Mouse (Mus musculus): ENCODE results near the gene H2al2a. TPM values are rescaled to one million over a fixed set of nuclear protein-coding genes. Genes with fewer than 3 reads are reported as not detected.
"Not testable (repeated sequence)": the region's sequence is repeated elsewhere in the genome, so short reads cannot be mapped to it uniquely, and the experiment has no call there.

H2al2a gene
- polyA plus RNA-seq, 1 experiment from 2014 or later: not detected

DNA sequence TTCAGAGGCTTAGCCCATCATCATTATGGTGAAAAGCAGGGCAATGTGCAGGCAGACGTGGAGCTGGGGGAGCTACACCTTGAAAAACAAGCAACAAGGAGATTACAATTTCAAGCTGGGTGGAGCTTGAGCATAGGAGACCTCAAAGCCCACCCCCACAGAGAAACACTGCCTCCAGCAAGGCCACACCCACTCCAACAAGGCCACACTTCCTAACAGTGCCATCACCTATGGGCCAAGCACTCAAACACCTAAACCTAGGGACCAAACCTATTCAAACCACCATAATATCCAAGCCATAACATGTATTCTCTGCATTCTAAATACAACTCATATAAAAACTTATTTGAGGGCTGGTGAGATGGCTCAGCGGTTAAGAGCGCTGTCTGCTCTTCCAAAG is 5.5 kb upstream of the H2al2a start:
- Histone ChIP-seq H3K9me3 (no peaks in the 10 kb centered on the region), H3K4me1 (0 out of 2 replicates have a peak, but pooled peaks cover 2% of the 10 kb centered on the region), H3K36me3 (no peaks in the 10 kb centered on the region), H3K27ac (no peak overlapping the region), H3K4me2 (replicated peaks) (no peak overlapping the region), H3K27me3 (no peaks in the 10 kb centered on the region), H3K4me3 (no peak overlapping the region), H3K9ac (no peak overlapping the region)
- ATAC-seq (ENCODE audit: insufficient number of reproducible peaks, insufficient read depth, low FRiP score, low TSS enrichment): no peak
- 92% methylated on average over 3 of the region's 3 CpGs for WGBS

- Histone ChIP-seq H3K4me1 (no peaks in the 10 kb centered on the region), H3K9ac (no peak overlapping the region), H3K27ac (no peak overlapping the region), H3K4me3 (no peak overlapping the region), H3K36me3 (no peaks in the 10 kb centered on the region), H3K9me3 (no peaks in the 10 kb centered on the region), H3K4me2 (replicated peaks) (no peak overlapping the region), H3K27me3 (no peaks in the 10 kb centered on the region)
- no peak for ATAC-seq (ENCODE audit: insufficient number of reproducible peaks, insufficient read depth, low FRiP score, low TSS enrichment)
Observed at GRCm38 (mm10) chr2:17989562-17989961, 7.2 kb downstream of the H2al2a start.

DNA sequence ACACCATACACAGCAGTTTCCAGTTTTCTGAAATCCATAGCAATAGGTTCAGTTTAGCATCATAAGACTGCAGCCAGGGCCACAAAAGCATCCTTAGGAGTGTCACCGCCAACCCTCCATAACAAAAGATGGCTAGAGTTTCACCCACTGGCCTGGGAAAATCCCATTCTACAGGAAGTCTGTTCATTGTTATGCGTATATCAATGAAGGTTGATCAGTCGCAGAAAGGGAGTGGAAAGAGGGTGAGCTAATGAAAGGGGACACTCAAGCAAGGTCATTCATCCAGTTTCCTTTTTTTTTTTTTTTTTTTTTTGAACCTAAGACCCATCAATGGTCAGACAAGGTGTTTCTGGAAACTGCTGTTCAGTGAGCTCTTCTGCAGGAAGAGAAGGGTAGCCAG is 7.6 kb downstream of the H2al2a start:
- H3K36me3 ChIP-seq: no peaks in the 10 kb centered on the region
- H3K27me3 ChIP-seq: no peaks in the 10 kb centered on the region
- no peak overlapping the region for H3K27ac ChIP-seq
- no peak overlapping the region for H3K9ac ChIP-seq
- ATAC-seq (ENCODE audit: insufficient number of reproducible peaks, insufficient read depth, low FRiP score, low TSS enrichment): no peak
- no peak overlapping the region for H3K4me3 ChIP-seq
- H3K4me2 ChIP-seq (replicated peaks): no peak overlapping the region
- no peaks in the 10 kb centered on the region for H3K9me3 ChIP-seq
- no peaks in the 10 kb centered on the region for H3K4me1 ChIP-seq
- 65% methylated on average over 3 of the region's 3 CpGs for WGBS

DNA sequence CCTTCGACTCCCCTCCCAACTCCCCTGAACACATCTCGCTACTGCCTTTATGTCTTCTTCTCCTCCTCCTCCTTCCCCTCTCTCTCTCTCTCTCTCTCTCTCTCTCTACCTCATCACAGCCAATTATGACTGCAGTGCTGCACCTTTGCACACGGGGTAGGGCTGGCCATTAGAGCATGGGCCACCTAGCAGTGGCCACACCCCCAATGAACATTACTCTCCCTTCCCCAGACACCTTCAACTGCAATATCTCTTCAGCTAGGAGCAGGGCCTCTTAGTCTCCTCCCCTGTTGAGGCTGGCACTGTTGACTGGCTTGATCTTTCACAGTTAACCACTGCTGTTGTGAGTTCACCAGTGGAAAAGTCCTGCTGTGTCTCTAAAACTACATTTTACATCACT is 10.1 kb downstream of the H2al2a start:
- no peak overlapping the region for H3K27ac ChIP-seq
- no peaks in the 10 kb centered on the region for H3K9me3 ChIP-seq
- 84% methylated on average over 3 of the region's 3 CpGs for WGBS
- H3K4me3 ChIP-seq: no peak overlapping the region
- H3K27me3 ChIP-seq: no peaks in the 10 kb centered on the region
- ATAC-seq (ENCODE audit: insufficient number of reproducible peaks, insufficient read depth, low FRiP score, low TSS enrichment): no peak
- no peak overlapping the region for H3K4me2 ChIP-seq (replicated peaks)
- no peaks in the 10 kb centered on the region for H3K36me3 ChIP-seq
- no peak overlapping the region for H3K9ac ChIP-seq
- H3K4me1 ChIP-seq: no peaks in the 10 kb centered on the region

- no peaks in the 10 kb centered on the region for H3K27me3 ChIP-seq
- WGBS: 94% methylated on average over 3 of the region's 3 CpGs
- H3K4me2 ChIP-seq (replicated peaks): no peak overlapping the region
- H3K36me3 ChIP-seq: no peaks in the 10 kb centered on the region
- no peaks in the 10 kb centered on the region for H3K4me1 ChIP-seq
- no peaks in the 10 kb centered on the region for H3K9me3 ChIP-seq
- H3K4me3 ChIP-seq: no peak overlapping the region
- no peak overlapping the region for H3K9ac ChIP-seq
- ATAC-seq (ENCODE audit: insufficient number of reproducible peaks, insufficient read depth, low FRiP score, low TSS enrichment): no peak
- no peak overlapping the region for H3K27ac ChIP-seq
Observed at GRCm38 (mm10) chr2:17984774-17985173, 12.0 kb downstream of the H2al2a start.

- no peak overlapping the region for H3K4me2 ChIP-seq (replicated peaks)
- no peak overlapping the region for H3K27ac ChIP-seq
- no peaks in the 10 kb centered on the region for H3K27me3 ChIP-seq
- H3K9ac ChIP-seq: no peak overlapping the region
- no peaks in the 10 kb centered on the region for H3K4me1 ChIP-seq
- no peaks in the 10 kb centered on the region for H3K9me3 ChIP-seq
- 85% methylated on average over 1 of the region's 1 CpGs for WGBS
- no peaks in the 10 kb centered on the region for H3K36me3 ChIP-seq
- ATAC-seq (ENCODE audit: insufficient number of reproducible peaks, insufficient read depth, low FRiP score, low TSS enrichment): no peak
- no peak overlapping the region for H3K4me3 ChIP-seq
Observed at GRCm38 (mm10) chr2:17982747-17983146, 14.0 kb downstream of the H2al2a start.

DNA sequence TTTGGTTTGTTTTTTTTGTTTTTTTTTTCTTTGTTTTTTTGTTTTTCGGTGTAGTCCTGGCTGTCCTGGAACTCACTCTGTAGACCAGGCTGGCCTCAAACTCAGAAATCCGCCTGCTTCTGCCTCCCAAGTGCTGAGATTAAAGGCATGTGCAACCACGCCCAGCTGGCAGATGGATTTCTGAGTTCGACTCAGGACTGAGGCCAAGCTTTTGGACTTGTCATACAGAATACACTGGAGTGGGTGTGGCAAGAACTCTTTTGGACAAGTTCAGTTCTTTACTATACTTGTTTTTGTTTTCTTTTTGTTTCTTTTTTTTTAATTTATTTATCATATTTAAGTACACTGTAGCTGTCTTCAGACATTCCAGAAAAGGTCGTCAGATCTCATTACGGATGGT is 18.1 kb downstream of the H2al2a start:
- Histone ChIP-seq H3K27ac (no peak overlapping the region), H3K27me3 (no peaks in the 10 kb centered on the region), H3K9ac (no peak overlapping the region), H3K4me2 (replicated peaks) (no peak overlapping the region), H3K4me1 (0 out of 2 replicates have a peak, but pooled peaks cover 5% of the 10 kb centered on the region), H3K36me3 (no peaks in the 10 kb centered on the region), H3K4me3 (no peak overlapping the region), H3K9me3 (no peaks in the 10 kb centered on the region)
- WGBS: 93% methylated on average over 6 of the region's 6 CpGs
- ATAC-seq (ENCODE audit: insufficient number of reproducible peaks, insufficient read depth, low FRiP score, low TSS enrichment): no peak

DNA sequence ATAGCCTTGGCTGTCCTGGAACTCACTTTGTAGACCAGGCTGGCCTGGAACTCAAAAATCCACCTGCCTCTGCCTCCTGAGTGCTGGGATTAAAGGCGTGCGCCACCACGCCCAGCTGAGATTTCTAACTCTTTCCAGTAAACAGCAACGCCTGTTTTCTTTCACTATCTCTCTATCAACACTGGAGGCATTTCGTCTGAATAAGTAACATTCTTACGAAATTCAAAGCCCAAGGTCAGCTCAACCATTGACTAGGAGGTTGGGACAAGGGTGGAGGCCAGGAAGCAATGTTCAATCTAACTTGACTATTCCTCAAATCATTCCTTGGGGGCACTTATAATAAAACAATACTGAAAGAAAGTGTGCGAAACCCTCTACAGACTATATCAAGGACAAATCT is 18.5 kb downstream of the H2al2a start:
- not testable (repeated sequence) for H3K4me2 ChIP-seq (replicated peaks); H3K4me1 ChIP-seq; H3K27ac ChIP-seq; H3K9ac ChIP-seq; H3K36me3 ChIP-seq; H3K4me3 ChIP-seq; H3K27me3 ChIP-seq; ATAC-seq (ENCODE audit: insufficient number of reproducible peaks, insufficient read depth, low FRiP score, low TSS enrichment); H3K9me3 ChIP-seq
- 89% methylated on average over 7 of the region's 7 CpGs for WGBS

GRCm38 (mm10) chr2:17977645-17978044 is 19.1 kb downstream of the H2al2a start:
- not testable (repeated sequence) for ATAC-seq (ENCODE audit: insufficient number of reproducible peaks, insufficient read depth, low FRiP score, low TSS enrichment); H3K4me3 ChIP-seq; H3K9ac ChIP-seq; H3K27ac ChIP-seq; H3K36me3 ChIP-seq; H3K9me3 ChIP-seq; H3K4me1 ChIP-seq; H3K4me2 ChIP-seq (replicated peaks); H3K27me3 ChIP-seq

DNA sequence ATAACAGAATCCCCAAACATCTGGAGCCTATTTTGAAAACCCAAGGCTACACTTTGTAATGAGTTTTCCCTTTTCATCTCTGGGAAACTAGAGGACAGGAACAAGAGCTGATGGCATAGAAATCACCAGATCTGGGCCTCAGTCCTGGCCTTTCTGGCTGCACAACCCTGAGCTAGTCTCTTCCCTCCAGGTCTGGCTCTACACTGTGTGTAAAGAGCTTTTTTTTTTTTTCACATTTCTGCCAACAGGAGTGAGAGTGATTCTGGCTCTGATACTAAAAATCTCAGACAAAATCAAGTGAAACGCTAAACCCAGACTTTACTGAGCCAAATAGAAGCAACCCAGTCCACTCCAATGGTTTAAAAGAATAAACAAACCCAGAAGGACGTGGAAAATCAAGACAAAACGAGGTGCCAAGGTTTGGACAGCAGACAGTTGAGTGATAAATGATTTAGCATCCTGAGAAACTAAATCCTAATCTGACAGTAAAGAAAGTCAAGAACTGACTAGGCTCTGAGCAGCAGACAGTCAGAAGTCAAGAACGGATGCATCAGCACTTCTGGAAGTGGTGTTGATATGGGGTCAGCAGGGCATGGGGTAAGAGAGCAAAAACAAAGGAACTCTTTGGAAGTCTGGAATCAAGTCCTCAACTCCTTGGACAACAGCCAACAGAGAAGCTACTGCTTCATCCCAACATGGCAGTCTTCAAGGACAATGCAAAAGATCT is 21.0 kb downstream of the H2al2a start:
- Histone ChIP-seq H3K27ac (no peak overlapping the region), H3K27me3 (no peaks in the 10 kb centered on the region)

GRCm38 (mm10) chr2:17973868-17974440 is 22.8 kb downstream of the H2al2a start:
- H3K4me3 ChIP-seq: no peak overlapping the region
- 40% methylated on average over 2 of the region's 2 CpGs for WGBS
- no peaks in the 10 kb centered on the region for H3K36me3 ChIP-seq
- no peaks in the 10 kb centered on the region for H3K27me3 ChIP-seq
- no peak overlapping the region for H3K9ac ChIP-seq
- H3K4me2 ChIP-seq (replicated peaks): no peak overlapping the region
- no peaks in the 10 kb centered on the region for H3K9me3 ChIP-seq
- H3K4me1 ChIP-seq: 0 out of 2 replicates have a peak, but pooled peaks cover 5% of the 10 kb centered on the region
- no peak for ATAC-seq (ENCODE audit: insufficient number of reproducible peaks, insufficient read depth, low FRiP score, low TSS enrichment)
- no peak overlapping the region for H3K27ac ChIP-seq

More for the DNA sequence above, 21.0 kb downstream of the H2al2a start:
- Histone ChIP-seq H3K4me1 (0 out of 2 replicates have a peak, but pooled peaks cover 5% of the 10 kb centered on the region), H3K36me3 (no peaks in the 10 kb centered on the region), H3K9ac (no peak overlapping the region), H3K4me3 (no peak overlapping the region), H3K4me2 (replicated peaks) (no peak overlapping the region), H3K9me3 (no peaks in the 10 kb centered on the region)
- 54% methylated on average over 4 of the region's 4 CpGs for WGBS
- ATAC-seq (ENCODE audit: insufficient number of reproducible peaks, insufficient read depth, low FRiP score, low TSS enrichment): no peak

GRCm38 (mm10) chr2:17973246-17973645 is 23.5 kb downstream of the H2al2a start:
- Histone ChIP-seq H3K4me2 (replicated peaks) (no peak overlapping the region), H3K4me1 (0 out of 2 replicates have a peak, but pooled peaks cover 5% of the 10 kb centered on the region), H3K9ac (no peak overlapping the region), H3K9me3 (no peaks in the 10 kb centered on the region), H3K27ac (no peak overlapping the region), H3K27me3 (no peaks in the 10 kb centered on the region), H3K36me3 (no peaks in the 10 kb centered on the region), H3K4me3 (no peak overlapping the region)
- 90% methylated on average over 5 of the region's 5 CpGs for WGBS
- ATAC-seq (ENCODE audit: insufficient number of reproducible peaks, insufficient read depth, low FRiP score, low TSS enrichment): no peak
